Mouse (Mus musculus): ENCODE data around the gene Gm49336. TPM values are rescaled to one million over a fixed set of nuclear protein-coding genes. Genes with fewer than 3 reads are reported as not detected.

Gene Gm49336
- 51.7 and 55.5 TPM in 2 replicates for polyA plus RNA-seq (2015; fragmentation: Nextera tagmentation; extraction: Ambion mirVana)

DNA sequence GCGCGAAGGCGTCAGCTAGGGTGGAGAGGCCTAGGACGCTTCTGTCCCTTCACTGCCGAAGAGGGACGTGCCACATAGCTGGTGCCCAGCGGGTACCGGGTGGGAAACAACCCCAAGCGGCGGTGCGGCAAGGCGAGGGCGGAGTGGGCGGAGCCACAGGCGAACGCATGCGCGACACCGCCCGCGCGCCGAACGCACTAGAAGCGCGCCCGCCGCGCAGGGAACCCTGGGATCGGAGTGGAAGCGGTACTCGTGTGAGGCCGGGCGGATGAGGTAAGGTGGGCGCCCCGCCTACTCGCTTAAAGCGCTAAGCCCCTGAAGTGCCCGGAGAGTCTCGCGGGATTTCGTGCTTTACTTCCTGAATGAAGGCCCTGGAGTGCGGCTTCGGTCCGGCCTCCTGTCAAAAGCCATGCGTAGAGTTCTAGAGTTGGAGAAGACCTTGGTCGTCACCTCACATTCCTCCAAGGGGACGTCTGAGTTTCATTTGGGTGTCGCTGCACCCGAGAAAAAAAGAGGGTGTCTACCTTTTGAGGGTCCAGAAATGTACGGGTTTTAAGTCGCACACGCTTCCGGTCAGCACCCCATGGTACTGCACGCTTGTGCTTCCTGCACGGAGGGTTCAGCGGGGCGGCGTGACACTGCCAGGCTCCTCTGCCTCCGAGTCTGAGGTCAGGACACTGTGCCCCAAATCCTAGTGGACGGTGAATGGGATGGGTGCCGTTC is at the start of gene Gm49336, which contains the start of gene Nupl1:
Gm49336 (minus strand) TSS at position 227 of the 723 bp plus-strand sequence.
Nupl1 (minus strand) TSS at position 151 of the 723 bp plus-strand sequence.
- Histone ChIP-seq H3K27me3 (no peaks in the 10 kb centered on the region), H3K27ac (replicated peaks) (peak within 1 kb of the TSS; percentile 96), H3K4me1 (replicated peaks) (peaks cover 32% of the 10 kb centered on the region), H3K4me3 (peak within 1 kb of the TSS; percentile 88), H3K36me3 (0 out of 2 replicates have a peak, but pooled peaks cover 3% of the 10 kb centered on the region), H3K4me2 (peak within 1 kb of the TSS; percentile 88), H3K9ac (peak within 1 kb of the TSS; percentile 82), H3K9me3 (no peaks in the 10 kb centered on the region)
- peak; percentile 100 for ATAC-seq (ENCODE audit: low read depth)
- under 1% methylated on average over 62 of the region's 62 CpGs for WGBS

DNA sequence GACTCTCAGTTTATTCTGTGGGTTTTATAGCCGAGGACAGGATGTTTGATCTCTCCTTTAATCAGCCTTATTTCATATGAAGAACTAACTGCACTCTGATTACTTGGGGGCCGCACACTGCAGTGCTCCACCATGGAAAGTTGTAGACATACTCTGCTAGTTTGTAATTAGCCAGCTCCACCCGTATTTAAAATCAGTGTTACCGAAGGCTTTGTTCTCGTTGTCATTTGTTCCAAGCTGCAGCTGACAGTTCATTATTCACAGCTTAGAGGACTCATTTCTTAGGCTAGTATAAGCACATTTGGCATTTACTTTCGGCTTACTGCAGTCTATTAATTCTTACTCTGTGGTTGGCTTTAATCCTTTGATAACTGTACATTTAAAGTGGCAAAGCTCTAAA is 49.7 kb upstream of the Gm49336 start:
- no peak overlapping the region for H3K27ac ChIP-seq (replicated peaks)
- H3K4me3 ChIP-seq = no peak overlapping the region
- H3K9ac ChIP-seq = no peak overlapping the region
- H3K9me3 ChIP-seq = no peaks in the 10 kb centered on the region
- no peaks in the 10 kb centered on the region for H3K27me3 ChIP-seq
- WGBS = 60% methylated on average over 6 of the region's 6 CpGs
- peaks cover 66% of the 10 kb centered on the region for H3K36me3 ChIP-seq
- no peak for ATAC-seq (ENCODE audit: low read depth)
- no peak overlapping the region for H3K4me2 ChIP-seq
- 0 out of 2 replicates have a peak, but pooled peaks cover 3% of the 10 kb centered on the region for H3K4me1 ChIP-seq (replicated peaks)

DNA sequence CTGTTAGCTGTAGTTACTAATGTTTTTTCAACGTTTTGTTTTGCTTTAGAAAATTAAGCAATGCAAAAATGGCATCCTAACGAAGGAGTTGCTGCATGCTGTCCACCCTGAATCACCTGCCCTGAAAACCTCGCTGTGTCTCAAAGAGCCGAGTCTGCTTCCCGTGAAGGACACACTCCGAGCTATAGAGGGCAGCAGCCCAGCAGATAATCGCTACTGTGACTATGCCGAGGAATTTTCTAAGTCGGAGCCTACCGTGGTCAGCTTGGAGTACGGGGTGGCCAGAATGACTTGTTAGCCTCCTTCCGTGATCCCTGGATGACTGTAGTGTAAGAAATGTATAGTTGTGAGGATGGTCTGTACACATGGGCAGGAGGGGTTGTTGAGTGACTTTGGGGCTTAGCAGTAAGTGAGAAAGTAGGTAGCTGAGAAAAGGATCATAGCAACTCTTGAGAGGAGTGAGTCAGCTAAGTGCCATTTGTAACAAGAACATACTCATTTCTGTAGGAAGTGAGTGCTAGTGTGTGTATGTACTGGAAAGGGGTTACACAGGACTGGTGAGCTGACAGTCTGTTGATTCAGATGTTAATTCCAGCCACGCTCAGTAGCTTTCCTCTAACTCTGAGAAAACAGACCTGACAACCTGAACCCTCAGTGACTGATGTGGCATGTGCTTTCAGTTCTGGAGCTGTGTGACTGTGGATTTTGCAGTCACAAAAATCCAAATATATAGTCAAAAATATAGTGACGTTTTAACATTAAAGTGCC is 49.1 kb upstream of the Gm49336 start:
- no peak overlapping the region for H3K4me2 ChIP-seq
- no peak for ATAC-seq (ENCODE audit: low read depth)
- H3K4me3 ChIP-seq = no peak overlapping the region
- no peaks in the 10 kb centered on the region for H3K27me3 ChIP-seq
- no peak overlapping the region for H3K27ac ChIP-seq (replicated peaks)
- peaks cover 66% of the 10 kb centered on the region for H3K36me3 ChIP-seq
- no peak overlapping the region for H3K9ac ChIP-seq
- WGBS = 75% methylated on average over 14 of the region's 14 CpGs
- H3K4me1 ChIP-seq (replicated peaks) = 0 out of 2 replicates have a peak, but pooled peaks cover 3% of the 10 kb centered on the region
- no peaks in the 10 kb centered on the region for H3K9me3 ChIP-seq

DNA sequence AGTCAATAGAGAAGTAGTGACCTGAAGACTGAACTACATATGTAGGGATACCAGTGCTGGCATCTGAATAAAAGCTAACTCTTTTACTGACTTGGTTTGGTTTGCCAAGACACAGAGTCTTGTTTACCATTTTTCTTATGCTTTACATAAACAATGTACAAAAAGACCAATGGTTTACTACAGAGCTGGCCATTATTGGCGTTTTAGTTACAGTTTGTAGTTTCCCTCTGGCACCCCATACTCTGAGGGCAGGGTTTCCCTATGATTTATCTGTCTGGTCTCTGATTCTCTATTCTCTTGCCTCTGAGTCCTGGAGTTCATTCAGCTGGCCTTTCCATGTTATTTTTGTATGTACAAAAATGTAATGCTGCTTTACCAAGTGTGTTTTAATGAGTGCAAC is 44.2 kb upstream of the Gm49336 start:
- Histone ChIP-seq H3K36me3 (peaks cover 65% of the 10 kb centered on the region), H3K4me2 (no peak overlapping the region)
- ATAC-seq (ENCODE audit: low read depth) = no peak

DNA sequence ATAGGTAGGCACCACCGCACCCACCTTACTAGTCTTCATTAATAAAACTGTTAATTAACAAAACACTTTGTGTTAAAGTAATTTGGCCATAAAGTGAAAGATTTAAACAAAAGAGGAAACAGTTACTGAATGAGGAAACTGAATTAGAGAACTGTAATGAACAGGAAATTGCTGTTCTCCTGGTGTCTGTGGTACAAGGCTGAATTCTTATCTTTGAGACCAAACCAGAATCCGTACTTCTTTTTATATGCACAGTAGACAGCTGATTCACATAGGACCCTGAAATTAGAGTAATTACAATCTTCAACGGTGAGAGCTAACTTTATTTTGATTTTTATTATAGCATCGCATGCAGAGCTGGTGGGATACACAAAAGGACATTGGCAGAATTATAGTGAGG is 39.1 kb upstream of the Gm49336 start:
- H3K9me3 ChIP-seq = no peaks in the 10 kb centered on the region
- peaks cover 52% of the 10 kb centered on the region for H3K36me3 ChIP-seq
- H3K27me3 ChIP-seq = no peaks in the 10 kb centered on the region
- no peak overlapping the region for H3K4me2 ChIP-seq
- no peak overlapping the region for H3K9ac ChIP-seq
- WGBS = 89% methylated on average over 4 of the region's 4 CpGs
- no peak for ATAC-seq (ENCODE audit: low read depth)
- H3K27ac ChIP-seq (replicated peaks) = no peak overlapping the region
- no peak overlapping the region for H3K4me3 ChIP-seq
- no peaks in the 10 kb centered on the region for H3K4me1 ChIP-seq (replicated peaks)

More for the DNA sequence above, 44.2 kb upstream of the Gm49336 start:
- Histone ChIP-seq H3K27ac (replicated peaks) (no peak overlapping the region), H3K9ac (no peak overlapping the region), H3K9me3 (no peaks in the 10 kb centered on the region), H3K4me3 (no peak overlapping the region), H3K27me3 (no peaks in the 10 kb centered on the region), H3K4me1 (replicated peaks) (no peaks in the 10 kb centered on the region)
- WGBS = 87% methylated on average over 1 of the region's 1 CpGs

DNA sequence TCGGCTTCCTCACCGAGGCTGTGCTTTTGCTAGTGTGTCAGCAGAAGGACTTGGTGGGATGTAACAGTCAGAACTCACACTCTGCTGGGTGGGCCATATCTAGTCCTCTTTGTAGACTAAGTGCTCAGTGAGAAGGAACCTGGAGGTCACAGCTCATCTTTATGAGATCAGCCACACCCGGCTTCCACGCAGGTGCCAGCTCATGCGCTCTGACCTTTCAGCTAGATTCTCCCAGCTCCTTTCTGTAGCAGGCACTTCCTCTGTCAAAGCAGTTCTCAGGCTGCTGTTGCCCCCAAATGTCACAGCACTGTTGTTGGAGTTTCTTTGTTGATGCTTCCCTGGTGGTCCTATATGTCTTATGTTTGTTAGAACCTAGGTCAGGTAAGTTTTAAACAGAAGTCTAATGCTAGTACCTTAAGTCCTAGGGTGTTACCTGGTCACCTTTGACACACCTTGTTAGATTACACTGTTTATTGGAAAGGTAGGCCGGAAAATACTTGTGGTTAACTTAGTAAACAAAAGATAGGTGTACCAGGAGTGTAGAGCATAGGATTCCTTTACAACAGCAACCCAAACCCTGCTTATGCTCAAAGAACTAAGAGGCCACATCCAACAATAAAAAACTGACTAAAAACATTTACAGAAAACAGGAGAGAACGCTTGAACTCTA is 35.0 kb upstream of the Gm49336 start:
- peaks cover 43% of the 10 kb centered on the region for H3K36me3 ChIP-seq
- H3K27me3 ChIP-seq = no peaks in the 10 kb centered on the region
- WGBS = 95% methylated on average over 7 of the region's 7 CpGs
- H3K9ac ChIP-seq = no peak overlapping the region
- no peaks in the 10 kb centered on the region for H3K9me3 ChIP-seq
- no peak overlapping the region for H3K4me3 ChIP-seq
- ATAC-seq (ENCODE audit: low read depth) = no peak
- H3K27ac ChIP-seq (replicated peaks) = no peak overlapping the region
- no peak overlapping the region for H3K4me2 ChIP-seq
- H3K4me1 ChIP-seq (replicated peaks) = no peaks in the 10 kb centered on the region

DNA sequence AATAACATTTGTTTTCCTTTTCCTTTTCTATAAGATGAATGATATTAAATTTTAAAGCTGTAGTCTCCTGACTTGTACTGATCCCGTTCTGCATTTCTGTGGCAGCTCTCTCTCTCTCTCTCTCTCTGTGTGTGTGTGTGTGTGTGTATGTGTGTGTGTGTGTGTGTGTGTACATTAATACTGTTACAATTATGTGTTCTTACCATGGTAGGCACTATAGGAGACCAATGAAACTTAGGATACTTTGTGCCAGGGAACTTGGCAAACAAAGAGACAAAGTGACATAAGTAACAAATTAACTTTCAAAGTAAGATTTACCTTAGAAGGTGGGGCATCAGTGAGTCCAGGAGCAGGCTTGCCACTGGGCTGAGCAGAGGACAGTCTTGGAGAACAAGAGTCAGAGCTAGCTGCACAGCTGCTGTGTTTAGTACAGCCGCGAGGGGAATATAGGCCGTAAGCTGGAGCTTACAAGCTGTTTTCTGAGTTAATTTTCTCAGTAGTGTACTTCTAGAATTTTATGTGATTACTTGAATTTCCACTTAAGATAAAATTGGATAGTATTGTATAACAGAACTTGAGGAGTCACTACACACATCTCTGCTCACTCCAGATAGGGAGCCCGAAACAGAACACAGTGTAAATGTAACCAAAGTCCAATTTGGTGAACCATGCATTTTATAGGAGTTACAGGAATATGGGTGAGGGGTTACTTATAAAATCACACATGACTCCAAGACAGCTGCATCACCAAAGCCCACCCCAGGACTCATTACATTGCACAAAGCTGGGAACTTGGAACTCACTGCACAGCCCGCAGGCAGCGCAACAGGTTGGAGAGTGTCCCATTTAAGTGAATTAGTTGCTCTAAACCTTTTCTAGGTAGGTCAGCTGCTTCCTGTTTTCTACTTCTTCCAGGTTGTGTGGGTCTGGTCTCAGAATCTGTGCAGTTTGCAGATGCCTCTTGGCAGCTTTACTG is 24.3 kb upstream of the Gm49336 start:
- ATAC-seq (ENCODE audit: low read depth) = no peak
- Histone ChIP-seq H3K27ac (replicated peaks) (no peak overlapping the region), H3K9me3 (no peaks in the 10 kb centered on the region), H3K36me3 (peaks cover 16% of the 10 kb centered on the region), H3K4me3 (no peak overlapping the region), H3K9ac (no peak overlapping the region), H3K4me1 (replicated peaks) (no peaks in the 10 kb centered on the region), H3K4me2 (no peak overlapping the region), H3K27me3 (no peaks in the 10 kb centered on the region)
- 92% methylated on average over 7 of the region's 7 CpGs for WGBS

DNA sequence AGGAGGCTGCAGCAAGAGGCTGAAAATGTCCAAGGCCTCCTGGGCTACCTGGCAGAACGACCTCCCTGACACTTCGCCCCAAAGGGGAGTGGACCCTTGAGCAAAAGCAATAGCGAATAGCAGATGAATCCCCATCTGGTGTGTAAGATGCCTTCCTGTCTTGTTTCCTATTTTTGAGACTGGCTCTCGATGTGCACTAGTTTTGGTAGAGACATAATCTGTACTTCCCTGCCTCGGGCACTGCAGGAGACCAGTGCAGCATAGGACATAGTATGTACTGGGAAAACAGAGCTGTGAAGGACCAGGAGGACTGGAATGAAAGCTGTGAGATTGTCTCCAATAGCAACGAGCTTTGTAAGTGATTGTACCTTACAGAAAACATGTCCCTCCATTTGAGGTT is 22.0 kb upstream of the Gm49336 start:
- no peak for ATAC-seq (ENCODE audit: low read depth)
- 81% methylated on average over 6 of the region's 6 CpGs for WGBS

DNA sequence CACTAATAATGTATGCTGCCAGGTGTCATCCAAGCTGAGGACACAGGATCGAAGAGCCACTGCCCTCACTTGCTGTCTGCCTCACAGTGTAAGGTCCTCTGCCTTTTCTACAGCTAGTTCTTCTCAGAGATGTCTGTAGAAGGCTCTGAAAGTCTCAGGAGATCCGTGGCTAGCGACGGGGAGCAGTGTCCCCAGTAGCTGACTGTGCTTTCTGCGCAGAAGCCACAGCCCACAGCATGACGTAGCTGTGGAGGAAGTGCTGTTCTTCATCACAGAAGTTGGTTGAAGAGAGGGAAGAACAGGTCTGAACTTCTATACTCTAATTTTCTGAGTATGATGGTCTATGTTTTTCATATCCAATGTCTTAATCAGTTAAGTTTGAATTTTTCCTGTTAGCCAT is 18.0 kb upstream of the Gm49336 start:
- Histone ChIP-seq H3K36me3 (no peaks in the 10 kb centered on the region), H3K27ac (replicated peaks) (no peak overlapping the region), H3K9me3 (no peaks in the 10 kb centered on the region), H3K4me3 (no peak overlapping the region), H3K9ac (no peak overlapping the region), H3K4me2 (no peak overlapping the region), H3K27me3 (no peaks in the 10 kb centered on the region), H3K4me1 (replicated peaks) (peaks cover 25% of the 10 kb centered on the region)
- no peak for ATAC-seq (ENCODE audit: low read depth)
- WGBS = 88% methylated on average over 6 of the region's 6 CpGs

More for the DNA sequence above, 22.0 kb upstream of the Gm49336 start:
- Histone ChIP-seq H3K9me3 (no peaks in the 10 kb centered on the region), H3K27me3 (no peaks in the 10 kb centered on the region), H3K4me2 (no peak overlapping the region), H3K27ac (replicated peaks) (peak overlapping the region; percentile 52; the same call in 1 of the 2 replicates), H3K36me3 (0 out of 2 replicates have a peak, but pooled peaks cover 2% of the 10 kb centered on the region), H3K4me3 (no peak overlapping the region), H3K9ac (no peak overlapping the region), H3K4me1 (replicated peaks) (peaks cover 5% of the 10 kb centered on the region; the same call in 1 of the 2 replicates)

DNA sequence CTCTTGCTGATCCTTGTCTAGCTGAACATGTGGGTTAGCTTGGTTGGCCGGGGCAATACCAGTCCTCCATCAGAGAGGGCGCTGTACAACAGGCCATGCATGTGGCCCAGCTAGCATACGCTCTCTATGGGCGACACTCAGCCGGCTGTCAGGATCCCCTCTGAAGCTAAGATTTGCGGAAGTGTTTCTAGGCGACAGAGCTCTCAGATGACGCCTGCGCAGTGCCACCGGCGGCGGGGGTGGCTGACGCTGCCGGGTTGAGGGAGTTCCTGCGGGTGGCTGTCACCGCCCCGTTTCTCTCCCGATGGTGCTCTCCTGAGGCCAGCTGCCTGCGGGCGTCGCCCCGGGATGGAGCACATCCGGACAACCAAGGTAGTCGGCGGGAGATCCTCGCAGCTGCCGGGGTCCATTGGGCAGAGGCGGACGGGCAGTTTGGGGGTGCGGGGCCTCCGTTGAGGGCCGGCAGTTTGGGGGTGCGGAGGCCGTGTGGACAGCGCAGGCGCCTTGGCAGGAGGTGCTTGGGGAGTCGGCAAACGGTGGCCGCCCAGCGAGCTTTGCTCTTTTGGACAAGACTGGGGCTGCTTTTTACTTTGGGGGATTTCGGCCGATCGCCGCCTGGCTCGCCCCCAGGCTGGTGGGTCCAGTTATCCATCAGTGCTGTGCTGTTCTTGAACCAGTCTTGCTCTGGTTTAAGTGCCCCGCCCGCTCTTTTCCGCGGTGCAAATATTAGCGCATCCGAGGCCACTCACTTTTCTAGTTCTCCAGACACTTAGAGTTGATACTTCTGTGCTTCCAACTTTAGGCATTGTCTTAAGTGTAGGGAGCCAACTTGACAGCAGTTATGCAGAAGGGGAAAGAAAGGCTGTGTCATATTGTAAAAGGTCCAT is 13.9 kb upstream of the Gm49336 start, which contains the start of gene Mtmr6:
Mtmr6 (plus strand) TSS at position 239 of the 887 bp plus-strand sequence.
- WGBS = under 1% methylated on average over 51 of the region's 51 CpGs
- Histone ChIP-seq H3K36me3 (no peaks in the 10 kb centered on the region), H3K9me3 (no peaks in the 10 kb centered on the region), H3K4me3 (peak within 1 kb of the TSS; percentile 75), H3K9ac (peak within 1 kb of the TSS; percentile 89), H3K27me3 (no peaks in the 10 kb centered on the region), H3K4me2 (peak within 1 kb of the TSS; percentile 69), H3K27ac (replicated peaks) (peak within 1 kb of the TSS; percentile 88), H3K4me1 (replicated peaks) (peaks cover 25% of the 10 kb centered on the region)
- peak; percentile 99 for ATAC-seq (ENCODE audit: low read depth)

Measured in neural tube, embryonic 13.5 days (tissue).